Mouse (Mus musculus) kidney, adult 8-10 months (tissue): ENCODE measurements at regions not wholly inside any gene's neighbourhood (a gene's known extent, or its start where the extent isn't known, plus 50 kb on each side); places are given as distances from the start of the nearest gene placed in this dataset.

Experiments
- DNase-seq, 2 experiments: peaks; one replicate each; pipeline ENCODE4 v3.0.0; 2022

DNA sequence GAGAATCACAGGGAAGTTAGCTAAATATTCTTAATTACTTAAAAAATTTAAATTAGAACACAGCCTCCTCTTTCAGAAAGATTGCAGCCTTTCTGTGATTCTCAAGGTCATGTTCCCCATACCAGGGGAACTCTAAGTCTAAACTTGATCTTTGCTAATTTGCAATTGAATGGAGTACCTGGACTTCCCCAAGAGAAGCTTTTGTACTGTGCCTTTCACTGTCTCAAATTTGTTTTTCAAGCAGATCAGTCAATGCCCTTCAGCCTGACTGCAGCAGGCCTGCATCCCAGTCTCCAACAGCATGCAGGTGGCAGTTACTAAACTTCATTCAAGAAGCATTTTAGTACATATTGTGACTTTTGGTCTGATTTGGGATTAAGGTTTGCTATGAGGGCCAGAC lies 611.8 kb downstream of the Snca start:
- DNase-seq, result no peak

DNA sequence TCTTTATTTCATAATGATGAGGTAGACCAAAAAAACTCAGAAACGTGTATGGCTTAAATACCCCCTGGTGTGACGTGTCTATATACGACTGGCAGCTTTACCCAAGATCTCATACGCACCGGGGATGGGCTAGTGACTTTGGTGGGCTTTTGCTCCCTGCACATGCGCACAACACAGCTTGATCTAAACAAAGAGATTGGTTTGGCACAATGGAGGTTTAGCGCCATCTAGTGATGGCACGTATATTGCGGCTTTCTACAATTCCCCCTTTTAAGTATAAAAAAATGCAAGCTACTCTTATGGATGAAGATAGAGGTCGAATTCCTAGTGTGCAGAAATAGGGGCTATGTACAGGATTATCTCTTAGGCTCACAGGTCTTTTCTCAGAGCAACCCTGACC lies 628.1 kb downstream of the Snca start:
- DNase-seq, result peak; percentile 0 to 43
